Mouse (Mus musculus) stomach, embryonic 14.5 days (tissue): ENCODE data around the gene Tubd1. TPM values are rescaled to one million over a fixed set of nuclear protein-coding genes. Genes with fewer than 3 reads are reported as not detected.

Source experiments
- ATAC-seq: fragments of 200-750 bp; cut with Nextera tagmentation; 2 replicates; pipeline ENCODE4 v1.8.0; 2017; ENCODE audit warnings: low read depth, moderate TSS enrichment; ENCODE audit not compliant: insufficient number of reproducible peaks, insufficient read depth, low FRiP score
- H3K27ac ChIP-seq: fragments of 300-500 bp; sonication (generic); 2 replicates; pipeline ENCODE4 v1.5.1; 2014; ENCODE audit warnings: mild to moderate bottlenecking, low read length, moderate library complexity, mixed read lengths
- H3K27me3 ChIP-seq: fragments of 300-500 bp; sonication (generic); 2 replicates; pipeline ENCODE4 v1.6.1; 2014; ENCODE audit warnings: low read length, control low read depth, mixed read lengths; ENCODE audit not compliant: control insufficient read depth, insufficient read depth
- H3K36me3 ChIP-seq: fragments of 300-500 bp; sonication (generic); 2 replicates; pipeline ENCODE4 v1.6.1; 2014; ENCODE audit warnings: mild to moderate bottlenecking, control low read depth, low read length, moderate library complexity, mixed read lengths; ENCODE audit not compliant: control insufficient read depth, insufficient read depth
- H3K4me1 ChIP-seq: fragments of 300-500 bp; sonication (generic); 2 replicates; pipeline ENCODE4 v1.6.1; 2014; ENCODE audit warnings: low read length, control low read depth, mixed read lengths; ENCODE audit not compliant: control insufficient read depth, insufficient read depth
- H3K4me2 ChIP-seq: fragments of 300-500 bp; sonication (generic); replicated peaks from 2 replicates; pipeline ENCODE4 v1.6.1; 2014; ENCODE audit warnings: low read depth, low read length, control low read depth
- H3K4me3 ChIP-seq: fragments of 300-500 bp; sonication (generic); 2 replicates; pipeline ENCODE4 v1.5.1; 2014; ENCODE audit warnings: low read depth, low read length, control low read depth
- H3K9ac ChIP-seq: fragments of 300-500 bp; sonication (generic); replicated peaks from 2 replicates; pipeline ENCODE4 v1.6.1; 2014; ENCODE audit warnings: low read depth, mild to moderate bottlenecking, control low read depth, low read length, moderate library complexity, mixed read lengths
- H3K9me3 ChIP-seq: fragments of 300-500 bp; sonication (generic); 2 replicates; pipeline ENCODE4 v1.6.1; 2016; ENCODE audit warnings: low read depth, low read length, control low read depth; ENCODE audit not compliant: control insufficient read depth
- WGBS: fragments of 180-500 bp; shearing (Covaris S2); extraction: QIAGEN DNeasy Blood & Tissue Kit; methylation state at CpG from one replicate; pipeline ENCODE4 v1.1.7; 2014; 5-methylcytosine and 5-hydroxymethylcytosine counted together
- polyA plus RNA-seq: library from polyadenylated mRNA; unstranded; fragments of >200 nt; fragmentation: Nextera tagmentation; extraction: Ambion mirVana; gene quantifications from 2 replicates; pipeline ENCODE4 v1.2.1, GENCODE M21; 2014

Gene Tubd1
- polyA plus RNA-seq, 1 experiment from 2014 or later: 9.9 TPM

GRCm38 (mm10) chr11:86588583-86589298, 44.0 kb downstream of the Tubd1 start:
- 90% methylated on average over 4 of the region's 4 CpGs for WGBS
- H3K4me2 ChIP-seq: no peak overlapping the region
- H3K27me3 ChIP-seq: no peaks in the 10 kb centered on the region
- H3K27ac ChIP-seq: no peak overlapping the region
- ATAC-seq: no peak
- H3K36me3 ChIP-seq: no peaks in the 10 kb centered on the region
- H3K4me3 ChIP-seq: no peak overlapping the region
- no peak overlapping the region for H3K9ac ChIP-seq
- H3K9me3 ChIP-seq: no peaks in the 10 kb centered on the region
- H3K4me1 ChIP-seq: peaks cover 16% of the 10 kb centered on the region; the same call in 1 of the 2 replicates

GRCm38 (mm10) chr11:86590066-86590465, 45.3 kb downstream of the Tubd1 start:
- 81% methylated on average over 4 of the region's 4 CpGs for WGBS
- Histone ChIP-seq H3K27ac (no peak overlapping the region), H3K36me3 (no peaks in the 10 kb centered on the region), H3K4me2 (no peak overlapping the region), H3K4me1 (peaks cover 17% of the 10 kb centered on the region; the same call in 1 of the 2 replicates), H3K27me3 (no peaks in the 10 kb centered on the region), H3K4me3 (no peak overlapping the region), H3K9ac (no peak overlapping the region), H3K9me3 (no peaks in the 10 kb centered on the region)
- no peak for ATAC-seq

DNA sequence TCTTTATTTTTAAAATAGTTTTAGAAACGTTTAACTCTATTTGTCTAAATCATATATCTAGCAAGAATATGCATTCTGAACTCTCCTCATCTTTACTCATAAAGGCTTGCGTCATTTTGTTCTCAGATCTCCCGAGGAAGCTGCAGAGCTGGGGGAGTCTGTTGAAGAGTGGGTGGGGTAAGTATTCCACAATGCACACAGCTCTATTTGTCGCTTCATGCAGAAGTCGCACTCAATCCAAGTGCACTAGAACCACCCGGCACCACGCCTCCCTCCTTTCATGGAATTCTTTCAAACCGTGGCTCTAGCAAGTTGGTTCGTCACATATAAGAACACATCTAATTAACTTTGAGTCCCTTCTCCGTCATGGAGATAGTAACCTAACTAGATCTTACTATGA, 45.8 kb downstream of the Tubd1 start:
- 89% methylated on average over 10 of the region's 10 CpGs for WGBS
- no peaks in the 10 kb centered on the region for H3K9me3 ChIP-seq
- no peak overlapping the region for H3K9ac ChIP-seq
- no peak overlapping the region for H3K27ac ChIP-seq
- H3K4me3 ChIP-seq: no peak overlapping the region
- no peak overlapping the region for H3K4me2 ChIP-seq
- no peaks in the 10 kb centered on the region for H3K27me3 ChIP-seq
- no peak for ATAC-seq
- no peaks in the 10 kb centered on the region for H3K36me3 ChIP-seq
- H3K4me1 ChIP-seq: peaks cover 14% of the 10 kb centered on the region; the same call in 1 of the 2 replicates

GRCm38 (mm10) chr11:86591301-86591845, 46.6 kb downstream of the Tubd1 start:
- H3K4me1 ChIP-seq: peaks cover 14% of the 10 kb centered on the region; the same call in 1 of the 2 replicates
- no peak overlapping the region for H3K4me3 ChIP-seq
- ATAC-seq: no peak
- H3K4me2 ChIP-seq: no peak overlapping the region
- no peaks in the 10 kb centered on the region for H3K27me3 ChIP-seq
- H3K9ac ChIP-seq: no peak overlapping the region
- WGBS: 82% methylated on average over 4 of the region's 4 CpGs
- H3K9me3 ChIP-seq: no peaks in the 10 kb centered on the region
- H3K27ac ChIP-seq: no peak overlapping the region
- no peaks in the 10 kb centered on the region for H3K36me3 ChIP-seq

DNA sequence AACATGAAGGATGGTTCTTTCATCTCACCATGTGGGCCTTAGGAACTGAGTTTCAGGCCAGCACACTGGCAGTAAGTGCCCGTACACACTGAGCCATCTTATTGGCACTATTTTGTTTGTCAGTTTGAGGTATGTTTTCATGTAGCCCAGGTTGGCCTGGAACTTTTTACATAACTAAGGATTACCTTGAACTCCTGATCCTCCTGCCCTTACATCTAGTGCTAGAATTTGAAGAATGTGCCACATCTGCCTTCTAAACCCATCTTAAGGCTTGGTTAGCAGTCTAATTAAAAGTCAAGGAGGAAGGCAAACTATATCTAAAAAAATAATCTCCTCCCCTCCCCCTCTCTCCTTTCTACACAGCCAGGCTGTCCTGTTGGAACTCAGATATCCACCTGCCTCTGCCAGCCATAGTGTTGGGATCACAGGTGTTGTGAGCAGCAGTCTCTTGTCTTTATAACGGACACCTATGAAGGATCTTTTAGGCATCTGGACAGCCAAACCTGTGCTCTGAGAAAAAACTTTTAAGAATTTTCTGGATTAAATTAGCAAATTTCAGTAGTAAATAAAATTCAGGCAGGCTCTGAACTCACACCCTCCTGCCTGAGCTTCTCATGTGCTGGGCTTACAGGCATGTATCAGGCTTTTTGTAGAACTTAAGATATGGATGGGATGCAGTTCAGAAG, 47.3 kb downstream of the Tubd1 start:
- H3K27me3 ChIP-seq: no peaks in the 10 kb centered on the region
- H3K4me3 ChIP-seq: no peak overlapping the region
- no peak overlapping the region for H3K9ac ChIP-seq
- no peak overlapping the region for H3K4me2 ChIP-seq
- no peaks in the 10 kb centered on the region for H3K36me3 ChIP-seq
- H3K27ac ChIP-seq: no peak overlapping the region
- H3K4me1 ChIP-seq: peaks cover 14% of the 10 kb centered on the region; the same call in 1 of the 2 replicates
- no peak for ATAC-seq
- H3K9me3 ChIP-seq: no peaks in the 10 kb centered on the region
- WGBS: 85% methylated on average over 2 of the region's 2 CpGs

GRCm38 (mm10) chr11:86592993-86593392, 48.2 kb downstream of the Tubd1 start:
- Histone ChIP-seq H3K27me3 (no peaks in the 10 kb centered on the region), H3K9me3 (no peaks in the 10 kb centered on the region), H3K4me3 (no peak overlapping the region), H3K9ac (no peak overlapping the region), H3K4me2 (no peak overlapping the region), H3K4me1 (peaks cover 11% of the 10 kb centered on the region; the same call in 1 of the 2 replicates), H3K36me3 (no peaks in the 10 kb centered on the region), H3K27ac (no peak overlapping the region; the same call in 1 of the 2 replicates)
- WGBS: 17% methylated on average over 3 of the region's 3 CpGs
- ATAC-seq: no peak

- no peak overlapping the region for H3K27ac ChIP-seq
These were observed 48.7 kb downstream of the Tubd1 start for GRCm38 (mm10) chr11:86593443-86593842.

GRCm38 (mm10) chr11:86594188-86594876, 49.5 kb downstream of the Tubd1 start:
- Histone ChIP-seq H3K4me1 (peaks cover 7% of the 10 kb centered on the region; the same call in 1 of the 2 replicates), H3K36me3 (no peaks in the 10 kb centered on the region), H3K9ac (no peak overlapping the region), H3K4me2 (no peak overlapping the region), H3K4me3 (no peak overlapping the region), H3K9me3 (no peaks in the 10 kb centered on the region), H3K27ac (no peak overlapping the region), H3K27me3 (no peaks in the 10 kb centered on the region)
- WGBS: 82% methylated on average over 6 of the region's 6 CpGs
- no peak for ATAC-seq

More at GRCm38 (mm10) chr11:86593443-86593842, 48.7 kb downstream of the Tubd1 start:
- Histone ChIP-seq H3K4me3 (no peak overlapping the region), H3K9ac (no peak overlapping the region), H3K36me3 (no peaks in the 10 kb centered on the region), H3K4me1 (peaks cover 7% of the 10 kb centered on the region; the same call in 1 of the 2 replicates), H3K9me3 (no peaks in the 10 kb centered on the region), H3K27me3 (no peaks in the 10 kb centered on the region), H3K4me2 (no peak overlapping the region)
- no peak for ATAC-seq
- 86% methylated on average over 5 of the region's 5 CpGs for WGBS
